Mouse (Mus musculus) stomach, postnatal 0 days (tissue): ENCODE measurements around the gene Pnkp.

Source experiments
- CTCF ChIP-seq: IDR thresholded peaks from 2 replicates; pipeline ENCODE4 v1.5.1; 2016; ENCODE audit warnings: antibody characterized with exemption, low read depth, mild to moderate bottlenecking, moderate library complexity
- EP300 ChIP-seq: optimal IDR thresholded peaks from 2 replicates; pipeline ENCODE3; 2016; ENCODE audit warnings: antibody characterized with exemption

GRCm38 (mm10) chr7:44900632-44901031 is 43.7 kb downstream of the Pnkp start:
- TF ChIP-seq EP300 (no peak), CTCF (no peak)
